Mouse (Mus musculus) liver, adult 2 months (tissue): ENCODE data around the gene Hpcal1.

ENCODE experiments used
- CTCF ChIP-seq: fragments of 200-500 bp; IDR thresholded peaks from 2 replicates; pipeline ENCODE4 v1.5.1; 2011; ENCODE audit warnings: low read depth, low read length, control low read depth
- POLR2A ChIP-seq: fragments of 200-500 bp; IDR thresholded peaks from 2 replicates; pipeline ENCODE4 v1.6.1; 2011; ENCODE audit warnings: low read length, control low read depth; ENCODE audit not compliant: insufficient read depth; ENCODE audit errors: extremely low read depth

- TF ChIP-seq CTCF (no peak), POLR2A (peak; percentile 85)
These were observed at the start of gene Hpcal1 for GRCm38 (mm10) chr12:17690564-17691281.
